Mouse (Mus musculus): ENCODE data around the gene Llgl2.

- no peak for TF ChIP-seq CTCF (IDR thresholded peaks at IDR 0.05; ENCODE audit: borderline replicate concordance, extremely low read depth, insufficient read depth, insufficient read length)
- TF ChIP-seq POLR2A (IDR thresholded peaks at IDR 0.05; ENCODE audit: borderline replicate concordance, extremely low read depth, insufficient read depth, insufficient read length, poor library complexity, severe bottlenecking) = no peak
Measured at GRCm38 (mm10) chr11:115779038-115779571, 44.7 kb upstream of the Llgl2 start.
